Mouse (Mus musculus) embryo, embryonic 9.5 days (tissue): ENCODE data around the gene Gabrr3.

Experiments
- DNase-seq: peaks from one replicate; pipeline ENCODE4 v3.0.0-alpha.2; 2017; ENCODE audit errors: extremely low spot score

Gabrr3 gene

GRCm38 (mm10) chr16:59469846-59470245 is 62.7 kb downstream of the Gabrr3 start:
- DNase-seq = no peak

- peak; percentile 87 for DNase-seq
These were observed 64.6 kb downstream of the Gabrr3 start, which contains the start of gene Riox2 for GRCm38 (mm10) chr16:59471637-59472278. Gene Riox2 (plus strand): TSS chr16:59471775.

DNA sequence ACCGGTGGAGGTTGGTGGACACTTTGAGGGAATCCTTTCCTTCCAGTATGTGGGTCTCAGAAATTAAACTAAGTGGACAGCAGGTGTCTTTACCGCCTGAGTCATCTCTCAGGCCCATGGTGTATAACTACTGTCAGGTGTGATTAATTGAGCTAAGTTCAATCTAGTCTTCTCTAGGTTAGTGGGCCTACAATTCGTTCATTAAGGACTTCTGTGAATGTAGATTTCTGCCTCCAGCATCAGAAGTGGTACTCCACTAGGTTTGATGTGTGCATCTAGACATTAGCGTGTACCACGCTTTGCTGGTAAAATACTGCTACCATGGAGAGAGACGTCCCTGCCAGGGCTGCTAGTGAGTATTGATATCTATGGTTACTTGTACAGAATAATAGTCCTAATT is 65.4 kb downstream of the Gabrr3 start:
- DNase-seq = no peak

DNA sequence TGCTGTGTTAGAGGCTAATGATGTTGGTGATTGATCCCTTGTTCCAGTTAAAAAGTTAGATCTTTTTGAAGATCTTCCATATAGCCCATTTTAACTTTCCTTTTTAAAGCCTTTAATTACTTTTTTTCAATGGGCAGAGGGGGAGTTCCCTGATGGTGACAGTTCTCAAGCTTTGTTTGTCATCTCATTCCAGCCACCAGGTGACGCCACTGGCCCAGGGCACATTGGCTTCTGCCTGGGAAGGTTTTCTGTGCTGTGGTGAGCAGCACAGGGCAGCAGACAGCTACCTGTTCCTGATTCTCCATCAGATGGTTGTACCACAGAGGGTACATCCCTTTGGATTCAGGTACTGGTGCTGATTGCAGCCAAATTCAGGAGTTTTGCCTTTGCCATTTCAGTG is 67.7 kb downstream of the Gabrr3 start:
- peak; percentile 57 for DNase-seq

GRCm38 (mm10) chr16:59477955-59478354 is 70.8 kb downstream of the Gabrr3 start:
- no peak for DNase-seq

- no peak for DNase-seq
These were observed 80.1 kb downstream of the Gabrr3 start for GRCm38 (mm10) chr16:59487239-59487638.

DNA sequence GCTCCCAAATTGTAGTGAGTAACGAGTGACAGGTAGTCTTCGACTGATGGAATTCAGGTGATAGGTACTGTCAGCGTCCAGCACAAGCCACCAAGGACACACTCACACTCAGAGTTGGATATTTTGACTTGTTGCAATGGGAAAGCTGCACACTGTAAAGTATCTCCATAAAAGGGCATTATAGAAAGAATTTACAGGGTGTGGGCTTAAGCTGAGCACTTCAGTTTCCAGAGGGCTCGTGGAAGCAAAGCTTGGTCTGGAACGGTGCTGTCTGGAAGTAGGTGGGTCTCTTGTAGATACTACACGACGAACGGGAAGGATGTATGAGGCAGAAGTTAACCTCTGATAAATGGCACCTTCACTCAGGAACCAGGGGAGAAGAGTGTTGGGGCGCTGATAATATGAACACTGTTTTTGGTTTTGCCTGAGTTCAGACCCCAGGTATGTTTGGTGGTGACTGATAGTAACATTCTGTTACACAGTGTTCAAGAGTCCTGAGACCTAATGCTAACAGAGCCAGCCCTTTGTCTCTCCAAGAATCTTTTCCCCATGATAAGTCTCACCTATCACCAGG is 80.9 kb downstream of the Gabrr3 start:
- DNase-seq = no peak

DNA sequence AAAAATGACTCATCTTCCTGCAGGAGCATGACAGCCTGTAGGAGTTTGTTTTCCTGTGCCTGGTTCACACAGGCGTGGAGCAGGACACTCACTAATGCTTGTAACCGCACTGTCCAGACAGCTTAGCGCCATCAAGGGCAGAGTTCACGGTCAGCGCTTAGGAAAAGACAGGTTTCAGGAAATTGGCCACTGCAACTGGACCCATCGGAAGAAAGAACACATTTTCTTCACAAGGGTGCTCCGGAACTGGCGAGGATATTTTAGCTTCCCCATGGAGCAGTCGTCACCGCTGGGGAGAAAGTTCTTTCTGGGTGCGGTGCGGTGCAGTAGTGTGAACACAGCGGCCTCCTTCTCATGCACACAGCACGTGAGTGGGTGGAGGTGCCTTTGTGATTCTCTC is 86.1 kb downstream of the Gabrr3 start:
- DNase-seq = no peak

- no peak for DNase-seq
These were observed 90.8 kb downstream of the Gabrr3 start for GRCm38 (mm10) chr16:59497947-59498346.

DNA sequence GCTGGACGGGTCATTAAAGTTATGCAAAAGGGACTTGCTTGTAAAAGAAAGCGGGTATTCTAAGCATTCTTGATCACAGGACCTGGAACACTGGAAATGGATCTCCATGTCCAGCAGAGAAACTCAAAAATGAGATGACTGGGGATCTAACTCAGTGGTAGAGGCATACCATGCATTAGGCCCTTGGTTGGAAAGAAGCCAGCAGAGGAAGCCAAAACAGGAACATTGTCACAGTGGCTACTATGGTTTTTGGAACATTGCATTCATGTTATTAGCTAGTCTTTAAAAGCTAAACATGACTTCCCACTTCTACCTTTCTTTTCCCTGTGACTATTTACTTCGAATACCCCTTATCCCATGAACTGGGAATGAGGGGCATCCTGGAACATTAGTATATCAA is 92.0 kb downstream of the Gabrr3 start:
- no peak for DNase-seq

DNA sequence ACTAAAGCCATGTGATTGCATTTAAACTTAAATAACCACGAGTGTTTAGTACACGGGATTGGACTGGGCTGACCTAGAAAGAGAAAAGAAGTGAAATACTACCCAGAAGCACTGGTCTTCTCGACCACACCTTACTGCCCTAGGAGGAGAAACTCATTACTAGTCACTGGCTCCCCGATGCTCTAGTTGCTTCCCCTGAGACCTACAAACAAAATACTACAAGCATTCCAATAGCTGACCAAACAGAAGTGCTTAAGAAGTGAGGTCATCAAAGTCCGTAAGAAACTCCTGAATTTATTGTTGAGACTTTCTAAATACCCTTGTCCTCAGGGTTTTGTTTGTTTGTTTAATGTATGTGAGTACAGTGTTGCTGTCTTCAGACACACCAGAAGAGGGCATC is 102.7 kb downstream of the Gabrr3 start:
- DNase-seq = no peak
